Mouse (Mus musculus) bone marrow, adult 2 months (tissue): ENCODE measurements around the gene Nr3c2.

Experiments
- CTCF ChIP-seq: fragments of 200-500 bp; IDR thresholded peaks from 2 replicates; pipeline ENCODE4 v1.5.1; 2011; ENCODE audit warnings: low read length, control low read depth; ENCODE audit not compliant: control insufficient read depth, insufficient read depth
- POLR2A ChIP-seq: fragments of 200-500 bp; IDR thresholded peaks from 2 replicates; pipeline ENCODE4 v1.6.1; 2011; ENCODE audit warnings: low read depth, mild to moderate bottlenecking, control low read depth, low read length, borderline replicate concordance; ENCODE audit not compliant: control insufficient read depth

DNA sequence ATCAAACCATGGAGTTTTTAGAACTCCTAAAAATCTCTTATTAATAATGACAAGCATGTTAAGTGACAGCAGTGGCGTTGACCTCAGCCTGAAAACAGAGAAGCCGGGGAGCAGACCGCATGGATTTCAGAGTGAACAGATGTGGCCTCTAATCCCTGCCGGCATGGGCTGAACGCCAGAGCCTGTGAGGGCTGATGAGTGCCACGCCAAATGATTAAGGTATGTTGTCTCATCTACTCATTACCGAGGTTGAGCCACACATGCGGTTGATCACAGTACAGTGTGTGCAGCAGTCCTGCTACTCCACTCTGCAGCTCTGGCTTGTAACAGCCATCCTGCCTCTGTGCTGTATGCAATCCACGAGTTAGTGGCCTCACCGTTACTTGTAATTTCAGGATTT lies 110.2 kb downstream of the Nr3c2 start:
- TF ChIP-seq CTCF = no peak
- TF ChIP-seq POLR2A = no peak
